Mouse (Mus musculus): ENCODE results near the gene Slc11a1. TPM values are rescaled to one million over a fixed set of nuclear protein-coding genes. Genes with fewer than 3 reads are reported as not detected.
"Not testable (repeated sequence)": the region's sequence is repeated elsewhere in the genome, so short reads cannot be mapped to it uniquely, and the experiment has no call there.

Slc11a1 gene
- total RNA-seq, 2 experiments from 2014 or later: 9.5 to 20.5 TPM

- DNase-seq (ENCODE audit: low spot score in 2 of 2): peak; percentile 93 to 94
Observed at GRCm38 (mm10) chr1:74386714-74387385, 11.9 kb downstream of the Slc11a1 start.

- DNase-seq (ENCODE audit: low spot score in 2 of 2): no peak
Observed at GRCm38 (mm10) chr1:74387386-74387988, 12.5 kb downstream of the Slc11a1 start.

- peak in 1 of 2 experiments; percentile 33 for DNase-seq (ENCODE audit: low spot score in 2 of 2)
Observed at GRCm38 (mm10) chr1:74388398-74388920, 13.5 kb downstream of the Slc11a1 start.

GRCm38 (mm10) chr1:74389831-74390286, 14.9 kb downstream of the Slc11a1 start:
- DNase-seq (ENCODE audit: low spot score in 2 of 2): peak in 1 of 2 experiments; percentile 35

- peak; percentile 65 to 70 for DNase-seq (ENCODE audit: low spot score in 2 of 2)
Observed at GRCm38 (mm10) chr1:74390287-74390906, 15.4 kb downstream of the Slc11a1 start.

- DNase-seq (ENCODE audit: low spot score in 2 of 2): peak; percentile 94 to 95
Observed at GRCm38 (mm10) chr1:74390924-74391748, 16.1 kb downstream of the Slc11a1 start, which contains the start of gene Ctdsp1. TSS of gene Ctdsp1 (plus strand) at chr1:74391509.

GRCm38 (mm10) chr1:74391844-74392441, 16.9 kb downstream of the Slc11a1 start:
- DNase-seq (ENCODE audit: low spot score in 2 of 2): peak; percentile 77 to 81

GRCm38 (mm10) chr1:74392446-74392994, 17.5 kb downstream of the Slc11a1 start:
- peak in 1 of 2 experiments; percentile 29 for DNase-seq (ENCODE audit: low spot score in 2 of 2)

- peak in 1 of 2 experiments; percentile 25 for DNase-seq (ENCODE audit: low spot score in 2 of 2)
Observed at GRCm38 (mm10) chr1:74393010-74393409, 18.0 kb downstream of the Slc11a1 start.

- peak in 1 of 2 experiments; percentile 20 for DNase-seq (ENCODE audit: low spot score in 2 of 2)
Observed at GRCm38 (mm10) chr1:74393697-74394096, 18.7 kb downstream of the Slc11a1 start.

- peak in 1 of 2 experiments; percentile 22 for DNase-seq (ENCODE audit: low spot score in 2 of 2)
Observed at GRCm38 (mm10) chr1:74394311-74394710, 19.3 kb downstream of the Slc11a1 start.

- DNase-seq (ENCODE audit: low spot score in 2 of 2): peak in 1 of 2 experiments; percentile 19
Observed at GRCm38 (mm10) chr1:74394858-74395257, 19.9 kb downstream of the Slc11a1 start.

GRCm38 (mm10) chr1:74395290-74395689, 20.3 kb downstream of the Slc11a1 start:
- peak in 1 of 2 experiments; percentile 23 for DNase-seq (ENCODE audit: low spot score in 2 of 2)

GRCm38 (mm10) chr1:74396456-74397222, 21.6 kb downstream of the Slc11a1 start:
- DNase-seq (ENCODE audit: low spot score in 2 of 2): not testable (repeated sequence)

GRCm38 (mm10) chr1:74397268-74397918, 22.4 kb downstream of the Slc11a1 start:
- DNase-seq (ENCODE audit: low spot score in 2 of 2): peak; percentile 98 to 99

GRCm38 (mm10) chr1:74397919-74398451, 23.0 kb downstream of the Slc11a1 start:
- peak; percentile 66 to 68 for DNase-seq (ENCODE audit: low spot score in 2 of 2)

GRCm38 (mm10) chr1:74400531-74400930, 25.5 kb downstream of the Slc11a1 start:
- no peak for DNase-seq (ENCODE audit: low spot score in 2 of 2)

- no peak for DNase-seq (ENCODE audit: low spot score in 2 of 2)
Observed at GRCm38 (mm10) chr1:74401015-74401702, 26.2 kb downstream of the Slc11a1 start.
